Mouse (Mus musculus): ENCODE measurements around the gene Sgip1.

Gene Sgip1

GRCm38 (mm10) chr4:102895866-102896265, 154.8 kb downstream of the Sgip1 start:
- DNase-seq (ENCODE audit: low spot score in 2 of 2) = no peak

- no peak for DNase-seq (ENCODE audit: low spot score in 2 of 2)
These were observed 157.9 kb downstream of the Sgip1 start for GRCm38 (mm10) chr4:102898987-102899386.

GRCm38 (mm10) chr4:102899683-102900082, 158.6 kb downstream of the Sgip1 start:
- DNase-seq (ENCODE audit: low spot score in 2 of 2) = no peak

- DNase-seq (ENCODE audit: low spot score in 2 of 2) = no peak
These were observed 159.1 kb downstream of the Sgip1 start for GRCm38 (mm10) chr4:102900166-102900565.

- DNase-seq (ENCODE audit: low spot score in 2 of 2) = no peak
These were observed 166.8 kb downstream of the Sgip1 start for GRCm38 (mm10) chr4:102907843-102908427.

- no peak for DNase-seq (ENCODE audit: low spot score in 2 of 2)
These were observed 169.1 kb downstream of the Sgip1 start for GRCm38 (mm10) chr4:102910191-102910590.

- DNase-seq (ENCODE audit: low spot score in 2 of 2) = no peak
These were observed 172.1 kb downstream of the Sgip1 start for GRCm38 (mm10) chr4:102913176-102913575.

- DNase-seq (ENCODE audit: low spot score in 2 of 2) = no peak
These were observed 172.7 kb downstream of the Sgip1 start for GRCm38 (mm10) chr4:102913700-102914327.

- DNase-seq (ENCODE audit: low spot score in 2 of 2) = no peak
These were observed 177.1 kb downstream of the Sgip1 start for GRCm38 (mm10) chr4:102918191-102918590.

GRCm38 (mm10) chr4:102929491-102929890, 188.4 kb downstream of the Sgip1 start:
- DNase-seq (ENCODE audit: low spot score in 2 of 2) = no peak

- DNase-seq (ENCODE audit: low spot score in 2 of 2) = no peak
These were observed 189.6 kb downstream of the Sgip1 start for GRCm38 (mm10) chr4:102930679-102931078.

- no peak for DNase-seq (ENCODE audit: low spot score in 2 of 2)
These were observed 199.2 kb downstream of the Sgip1 start for GRCm38 (mm10) chr4:102940266-102940665.

GRCm38 (mm10) chr4:102940738-102941137, 199.6 kb downstream of the Sgip1 start:
- no peak for DNase-seq (ENCODE audit: low spot score in 2 of 2)

- no peak for DNase-seq (ENCODE audit: low spot score in 2 of 2)
These were observed 203.2 kb downstream of the Sgip1 start for GRCm38 (mm10) chr4:102944325-102944724.

- no peak for DNase-seq (ENCODE audit: low spot score in 2 of 2)
These were observed 211.4 kb downstream of the Sgip1 start for GRCm38 (mm10) chr4:102952476-102952875.

- no peak for DNase-seq (ENCODE audit: low spot score in 2 of 2)
These were observed 214.3 kb downstream of the Sgip1 start for GRCm38 (mm10) chr4:102955294-102955956.

GRCm38 (mm10) chr4:102959409-102959808, 218.3 kb downstream of the Sgip1 start:
- DNase-seq (ENCODE audit: low spot score in 2 of 2) = no peak

- DNase-seq (ENCODE audit: low spot score in 2 of 2) = no peak
These were observed 223.1 kb downstream of the Sgip1 start for GRCm38 (mm10) chr4:102964174-102964573.

- no peak for DNase-seq (ENCODE audit: low spot score in 2 of 2)
These were observed 226.7 kb downstream of the Sgip1 start for GRCm38 (mm10) chr4:102967811-102968210.

- no peak for DNase-seq (ENCODE audit: low spot score in 2 of 2)
These were observed 228.5 kb downstream of the Sgip1 start for GRCm38 (mm10) chr4:102969599-102969998.

GRCm38 (mm10) chr4:102971159-102971558, 230.1 kb downstream of the Sgip1 start:
- no peak for DNase-seq (ENCODE audit: low spot score in 2 of 2)

- DNase-seq (ENCODE audit: low spot score in 2 of 2) = no peak
These were observed 231.0 kb downstream of the Sgip1 start for GRCm38 (mm10) chr4:102972071-102972470.

GRCm38 (mm10) chr4:102974172-102974571, 233.1 kb downstream of the Sgip1 start:
- no peak for DNase-seq (ENCODE audit: low spot score in 2 of 2)
